Mouse (Mus musculus): ENCODE data around the gene Nmu. TPM values are rescaled to one million over a fixed set of nuclear protein-coding genes. Genes with fewer than 3 reads are reported as not detected.

Gene Nmu
- polyA plus RNA-seq, 1 experiment from 2014 or later, result 0.17 TPM

GRCm38 (mm10) chr5:76365406-76365805 is 1.8 kb upstream of the Nmu start:
- Histone ChIP-seq H3K4me2 (ENCODE audit: low read depth, low read length) (no peak overlapping the region), H3K36me3 (ENCODE audit: control insufficient read depth, insufficient read depth, low read length) (no peaks in the 10 kb centered on the region), H3K4me3 (replicated peaks; ENCODE audit: low read length) (no peak overlapping the region), H3K9ac (ENCODE audit: low read length) (no peak overlapping the region), H3K27me3 (ENCODE audit: control insufficient read depth, insufficient read depth, low read length) (peaks cover 2% of the 10 kb centered on the region; the same call in 1 of the 2 replicates), H3K9me3 (replicated peaks; ENCODE audit: control insufficient read depth, low read length) (no peaks in the 10 kb centered on the region), H3K4me1 (ENCODE audit: control insufficient read depth, insufficient read depth, low read length) (peaks cover 5% of the 10 kb centered on the region; the same call in 1 of the 2 replicates), H3K27ac (ENCODE audit: low read length) (no peak overlapping the region)
- WGBS, result 34% methylated on average over 5 of the region's 5 CpGs
- ATAC-seq (ENCODE audit: insufficient read depth, low FRiP score), result peak; percentile 69; the same call in 1 of the 2 replicates

GRCm38 (mm10) chr5:76360786-76361185 is 2.8 kb downstream of the Nmu start:
- no peak for ATAC-seq (ENCODE audit: insufficient read depth, low FRiP score)
- no peak overlapping the region for H3K9ac ChIP-seq (ENCODE audit: low read length)
- 73% methylated on average over 4 of the region's 4 CpGs for WGBS

DNA sequence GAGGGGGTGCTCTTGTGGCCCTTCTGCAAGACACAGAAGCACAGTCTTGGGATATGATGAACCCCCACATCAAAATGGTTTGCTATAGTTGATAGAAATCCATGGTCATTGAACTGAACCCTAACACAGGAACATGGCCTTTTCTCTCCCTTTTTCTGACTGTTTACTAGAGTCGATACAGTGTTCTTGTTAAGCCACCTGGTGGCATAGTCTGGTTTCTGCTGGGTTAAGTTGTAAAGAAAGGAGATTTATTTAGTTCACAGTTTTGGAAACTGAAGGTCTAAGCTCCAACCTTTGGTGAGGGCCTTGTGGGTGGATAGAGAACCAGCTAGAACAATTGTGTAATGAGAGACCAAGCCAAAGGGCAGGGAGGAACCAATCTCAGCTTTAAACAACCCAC is 3.5 kb downstream of the Nmu start:
- ATAC-seq (ENCODE audit: insufficient read depth, low FRiP score), result no peak
- peaks cover 5% of the 10 kb centered on the region; the same call in 1 of the 2 replicates for H3K4me1 ChIP-seq (ENCODE audit: control insufficient read depth, insufficient read depth, low read length)
- no peaks in the 10 kb centered on the region for H3K36me3 ChIP-seq (ENCODE audit: control insufficient read depth, insufficient read depth, low read length)
- no peak overlapping the region for H3K9ac ChIP-seq (ENCODE audit: low read length)
- no peak overlapping the region for H3K4me2 ChIP-seq (ENCODE audit: low read depth, low read length)
- H3K4me3 ChIP-seq (replicated peaks; ENCODE audit: low read length), result no peak overlapping the region
- no peak overlapping the region for H3K27ac ChIP-seq (ENCODE audit: low read length)
- peaks cover 2% of the 10 kb centered on the region; the same call in 1 of the 2 replicates for H3K27me3 ChIP-seq (ENCODE audit: control insufficient read depth, insufficient read depth, low read length)
- WGBS, result 76% methylated on average over 1 of the region's 1 CpGs
- no peaks in the 10 kb centered on the region for H3K9me3 ChIP-seq (replicated peaks; ENCODE audit: control insufficient read depth, low read length)

More at GRCm38 (mm10) chr5:76360786-76361185, 2.8 kb downstream of the Nmu start:
- Histone ChIP-seq H3K4me2 (ENCODE audit: low read depth, low read length) (no peak overlapping the region), H3K36me3 (ENCODE audit: control insufficient read depth, insufficient read depth, low read length) (no peaks in the 10 kb centered on the region), H3K27ac (ENCODE audit: low read length) (no peak overlapping the region), H3K9me3 (replicated peaks; ENCODE audit: control insufficient read depth, low read length) (no peaks in the 10 kb centered on the region), H3K4me3 (replicated peaks; ENCODE audit: low read length) (no peak overlapping the region), H3K27me3 (ENCODE audit: control insufficient read depth, insufficient read depth, low read length) (peaks cover 2% of the 10 kb centered on the region; the same call in 1 of the 2 replicates), H3K4me1 (ENCODE audit: control insufficient read depth, insufficient read depth, low read length) (peaks cover 5% of the 10 kb centered on the region; the same call in 1 of the 2 replicates)

- WGBS, result 54% methylated on average over 7 of the region's 7 CpGs
- Histone ChIP-seq H3K9me3 (replicated peaks; ENCODE audit: control insufficient read depth, low read length) (no peaks in the 10 kb centered on the region), H3K9ac (ENCODE audit: low read length) (no peak overlapping the region), H3K27ac (ENCODE audit: low read length) (no peak overlapping the region), H3K4me2 (ENCODE audit: low read depth, low read length) (no peak overlapping the region), H3K36me3 (ENCODE audit: control insufficient read depth, insufficient read depth, low read length) (no peaks in the 10 kb centered on the region), H3K27me3 (ENCODE audit: control insufficient read depth, insufficient read depth, low read length) (no peaks in the 10 kb centered on the region), H3K4me3 (replicated peaks; ENCODE audit: low read length) (no peak overlapping the region), H3K4me1 (ENCODE audit: control insufficient read depth, insufficient read depth, low read length) (no peaks in the 10 kb centered on the region)
- ATAC-seq (ENCODE audit: insufficient read depth, low FRiP score), result no peak
These were observed 11.5 kb downstream of the Nmu start for GRCm38 (mm10) chr5:76351953-76352611.

DNA sequence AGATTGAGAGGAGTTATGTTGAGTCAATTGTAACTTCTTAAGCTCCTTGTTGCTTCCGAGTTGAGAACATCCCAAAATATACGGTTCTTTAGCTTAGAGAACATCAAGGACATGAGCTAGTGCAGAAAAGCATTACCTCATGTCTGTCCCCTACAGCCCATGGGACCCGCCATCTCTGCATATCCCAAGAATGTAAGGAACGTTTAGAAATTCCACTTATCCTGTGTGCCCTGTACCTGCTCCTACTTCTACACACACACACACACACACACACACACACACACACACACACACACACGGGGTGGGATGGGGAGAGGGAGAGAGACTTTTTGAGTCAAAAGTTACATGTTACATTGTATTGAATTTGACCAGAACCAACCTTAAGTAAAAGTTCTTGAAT is 12.1 kb downstream of the Nmu start:
- no peaks in the 10 kb centered on the region for H3K27me3 ChIP-seq (ENCODE audit: control insufficient read depth, insufficient read depth, low read length)
- H3K9ac ChIP-seq (ENCODE audit: low read length), result no peak overlapping the region
- ATAC-seq (ENCODE audit: insufficient read depth, low FRiP score), result no peak
- H3K4me2 ChIP-seq (ENCODE audit: low read depth, low read length), result no peak overlapping the region
- H3K36me3 ChIP-seq (ENCODE audit: control insufficient read depth, insufficient read depth, low read length), result no peaks in the 10 kb centered on the region
- WGBS, result 82% methylated on average over 5 of the region's 5 CpGs
- no peak overlapping the region for H3K4me3 ChIP-seq (replicated peaks; ENCODE audit: low read length)
- no peaks in the 10 kb centered on the region for H3K9me3 ChIP-seq (replicated peaks; ENCODE audit: control insufficient read depth, low read length)
- H3K4me1 ChIP-seq (ENCODE audit: control insufficient read depth, insufficient read depth, low read length), result no peaks in the 10 kb centered on the region
- no peak overlapping the region for H3K27ac ChIP-seq (ENCODE audit: low read length)

GRCm38 (mm10) chr5:76346137-76346536 is 17.5 kb downstream of the Nmu start:
- Histone ChIP-seq H3K4me3 (replicated peaks; ENCODE audit: low read length) (no peak overlapping the region), H3K27me3 (ENCODE audit: control insufficient read depth, insufficient read depth, low read length) (no peaks in the 10 kb centered on the region), H3K36me3 (ENCODE audit: control insufficient read depth, insufficient read depth, low read length) (no peaks in the 10 kb centered on the region), H3K27ac (ENCODE audit: low read length) (peak overlapping the region; percentile 61; the same call in 1 of the 2 replicates), H3K4me2 (ENCODE audit: low read depth, low read length) (no peak overlapping the region), H3K9ac (ENCODE audit: low read length) (no peak overlapping the region), H3K4me1 (ENCODE audit: control insufficient read depth, insufficient read depth, low read length) (no peaks in the 10 kb centered on the region), H3K9me3 (replicated peaks; ENCODE audit: control insufficient read depth, low read length) (no peaks in the 10 kb centered on the region)
- 58% methylated on average over 2 of the region's 2 CpGs for WGBS
- ATAC-seq (ENCODE audit: insufficient read depth, low FRiP score), result peak; percentile 85

DNA sequence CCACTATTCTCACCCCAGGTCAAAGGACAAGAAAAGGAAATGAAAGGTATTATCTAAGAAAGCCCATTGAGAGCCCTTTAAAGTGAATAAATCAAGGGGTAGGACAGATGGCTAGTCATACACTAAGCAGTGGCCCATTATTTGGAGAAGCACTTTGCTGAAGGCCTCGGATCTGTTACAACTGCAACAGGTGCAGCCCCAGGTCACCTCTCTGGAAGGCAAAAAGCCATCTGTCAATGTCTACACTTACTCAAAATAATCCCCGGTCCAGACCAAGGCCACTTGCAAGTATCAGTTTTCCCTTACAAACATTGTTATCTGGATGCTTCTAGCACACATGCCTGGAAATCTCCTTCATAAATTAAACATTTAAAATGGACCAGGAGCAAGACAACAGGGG is 22.7 kb downstream of the Nmu start:
- H3K27me3 ChIP-seq (ENCODE audit: control insufficient read depth, insufficient read depth, low read length), result no peaks in the 10 kb centered on the region
- H3K9ac ChIP-seq (ENCODE audit: low read length), result no peak overlapping the region
- no peaks in the 10 kb centered on the region for H3K4me1 ChIP-seq (ENCODE audit: control insufficient read depth, insufficient read depth, low read length)
- H3K36me3 ChIP-seq (ENCODE audit: control insufficient read depth, insufficient read depth, low read length), result no peaks in the 10 kb centered on the region
- H3K4me2 ChIP-seq (ENCODE audit: low read depth, low read length), result no peak overlapping the region
- H3K9me3 ChIP-seq (replicated peaks; ENCODE audit: control insufficient read depth, low read length), result no peaks in the 10 kb centered on the region
- ATAC-seq (ENCODE audit: insufficient read depth, low FRiP score), result no peak
- WGBS, result 30% methylated on average over 2 of the region's 2 CpGs
- no peak overlapping the region for H3K4me3 ChIP-seq (replicated peaks; ENCODE audit: low read length)
- no peak overlapping the region for H3K27ac ChIP-seq (ENCODE audit: low read length)

GRCm38 (mm10) chr5:76337100-76337499 is 26.5 kb downstream of the Nmu start:
- WGBS, result 83% methylated on average over 8 of the region's 8 CpGs
- no peaks in the 10 kb centered on the region for H3K9me3 ChIP-seq (replicated peaks; ENCODE audit: control insufficient read depth, low read length)

DNA sequence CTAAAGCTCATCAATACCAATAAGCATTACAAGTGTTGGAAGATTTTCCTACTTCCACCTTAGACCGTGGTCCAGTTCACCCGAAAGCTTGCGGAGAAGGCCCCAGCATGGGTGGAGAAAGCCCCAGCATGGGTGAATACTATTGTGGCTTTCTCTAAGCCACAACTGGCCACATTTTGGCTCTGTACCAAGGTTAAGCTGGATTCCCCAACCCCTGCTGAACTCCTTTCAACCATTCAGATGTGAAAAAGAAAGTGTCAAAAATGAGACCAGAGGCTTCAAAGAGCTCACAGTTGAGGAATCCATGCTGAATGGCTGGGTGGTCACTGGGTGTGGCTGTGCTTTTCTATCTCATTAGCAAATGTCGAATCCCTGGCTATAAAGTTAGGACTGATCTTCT is 29.8 kb downstream of the Nmu start:
- WGBS, result 90% methylated on average over 4 of the region's 4 CpGs
- Histone ChIP-seq H3K4me2 (ENCODE audit: low read depth, low read length) (no peak overlapping the region), H3K9ac (ENCODE audit: low read length) (no peak overlapping the region), H3K9me3 (replicated peaks; ENCODE audit: control insufficient read depth, low read length) (no peaks in the 10 kb centered on the region), H3K27me3 (ENCODE audit: control insufficient read depth, insufficient read depth, low read length) (no peaks in the 10 kb centered on the region), H3K27ac (ENCODE audit: low read length) (no peak overlapping the region), H3K4me1 (ENCODE audit: control insufficient read depth, insufficient read depth, low read length) (no peaks in the 10 kb centered on the region), H3K36me3 (ENCODE audit: control insufficient read depth, insufficient read depth, low read length) (no peaks in the 10 kb centered on the region), H3K4me3 (replicated peaks; ENCODE audit: low read length) (no peak overlapping the region)
- no peak for ATAC-seq (ENCODE audit: insufficient read depth, low FRiP score)

More at GRCm38 (mm10) chr5:76337100-76337499, 26.5 kb downstream of the Nmu start:
- Histone ChIP-seq H3K4me3 (replicated peaks; ENCODE audit: low read length) (no peak overlapping the region), H3K9ac (ENCODE audit: low read length) (no peak overlapping the region), H3K36me3 (ENCODE audit: control insufficient read depth, insufficient read depth, low read length) (no peaks in the 10 kb centered on the region), H3K27me3 (ENCODE audit: control insufficient read depth, insufficient read depth, low read length) (no peaks in the 10 kb centered on the region), H3K4me2 (ENCODE audit: low read depth, low read length) (no peak overlapping the region), H3K27ac (ENCODE audit: low read length) (no peak overlapping the region), H3K4me1 (ENCODE audit: control insufficient read depth, insufficient read depth, low read length) (no peaks in the 10 kb centered on the region)
- ATAC-seq (ENCODE audit: insufficient read depth, low FRiP score), result no peak

Data from stomach, embryonic 16.5 days (tissue).